Mouse (Mus musculus) stomach, postnatal 0 days (tissue): ENCODE results near the gene Cfap43.

ENCODE experiments used
- CTCF ChIP-seq: IDR thresholded peaks from 2 replicates; pipeline ENCODE4 v1.5.1; 2016; ENCODE audit warnings: antibody characterized with exemption, low read depth, mild to moderate bottlenecking, moderate library complexity
- EP300 ChIP-seq: optimal IDR thresholded peaks from 2 replicates; pipeline ENCODE3; 2016; ENCODE audit warnings: antibody characterized with exemption

- TF ChIP-seq CTCF (peak; percentile 69), EP300 (peak; percentile 74)
Observed at GRCm38 (mm10) chr19:47731071-47731881, 187.8 kb downstream of the Cfap43 start, which contains the start of gene Sfr1.
